Mouse (Mus musculus) layer of hippocampus, adult 9-11 months (tissue): ENCODE measurements at regions not wholly inside any gene's neighbourhood (a gene's known extent, or its start where the extent isn't known, plus 50 kb on each side); places are given as distances from the start of the nearest gene placed in this dataset.
A peak's percentile ranks its signal among the peaks of the same experiment; 100 is the strongest.
"Not testable (repeated sequence)": the region's sequence is repeated elsewhere in the genome, so short reads cannot be mapped to it uniquely, and the experiment has no call there.

Source experiments
- DNase-seq: peaks from one replicate; pipeline ENCODE4 v3.0.0; 2022

DNA sequence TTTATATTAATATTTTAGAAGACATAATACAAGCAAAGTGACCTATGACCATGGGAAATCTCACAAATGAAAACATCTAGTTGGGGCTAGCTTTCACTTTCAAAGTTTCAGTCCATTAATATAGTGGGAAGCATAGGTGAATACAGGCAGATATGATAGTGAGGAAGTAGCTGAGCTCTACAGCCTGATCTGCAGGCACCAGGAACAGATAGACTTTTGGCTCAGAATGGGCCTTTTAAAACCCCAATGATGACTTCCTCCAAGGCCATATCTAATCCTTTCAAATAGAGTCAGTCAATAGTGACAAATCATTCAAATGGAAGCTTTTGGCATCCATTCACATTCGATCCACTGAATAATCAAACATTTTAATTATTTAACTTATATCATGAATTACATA is 581.6 kb upstream of the Pcdh17 start:
- no peak for DNase-seq

DNA sequence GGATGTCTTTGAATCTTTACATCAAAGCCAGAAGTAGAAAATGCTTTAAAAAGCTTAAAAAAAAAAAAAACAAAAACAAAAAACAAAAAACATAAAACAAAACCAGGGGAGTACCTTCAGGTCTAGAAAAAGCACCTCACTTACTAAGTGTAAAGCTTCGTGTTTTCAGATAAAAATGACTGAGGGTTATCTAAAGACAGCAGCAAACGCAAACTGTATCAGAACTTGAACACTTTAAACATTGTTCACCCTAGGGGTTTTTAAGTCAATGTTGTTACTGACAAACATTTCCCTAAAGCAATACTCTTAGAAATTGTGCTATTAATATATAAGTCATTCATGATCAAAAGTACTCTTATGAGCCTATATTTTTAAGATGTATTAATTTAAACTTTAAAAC is 580.7 kb upstream of the Pcdh17 start:
- DNase-seq, result no peak

DNA sequence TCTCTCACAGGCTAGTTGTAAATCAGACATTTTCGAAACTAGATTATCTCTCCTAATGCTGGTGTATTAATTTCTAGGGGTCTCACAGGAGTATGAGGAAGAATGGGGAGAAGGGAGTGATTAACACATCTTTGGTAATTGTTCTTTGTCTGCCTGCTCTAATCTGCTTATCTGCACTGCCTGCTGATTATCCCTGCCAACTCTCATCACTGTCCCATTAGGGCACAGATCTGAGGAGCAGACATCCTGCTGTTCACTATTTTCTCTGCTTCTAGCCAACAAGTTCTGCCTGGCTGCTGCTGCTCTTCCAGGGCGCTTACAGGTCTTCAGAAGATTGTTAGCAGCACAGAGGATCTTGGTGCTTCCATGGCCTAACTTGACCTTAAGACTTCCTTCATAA is 557.0 kb upstream of the Pcdh17 start:
- peak; percentile 8 for DNase-seq

DNA sequence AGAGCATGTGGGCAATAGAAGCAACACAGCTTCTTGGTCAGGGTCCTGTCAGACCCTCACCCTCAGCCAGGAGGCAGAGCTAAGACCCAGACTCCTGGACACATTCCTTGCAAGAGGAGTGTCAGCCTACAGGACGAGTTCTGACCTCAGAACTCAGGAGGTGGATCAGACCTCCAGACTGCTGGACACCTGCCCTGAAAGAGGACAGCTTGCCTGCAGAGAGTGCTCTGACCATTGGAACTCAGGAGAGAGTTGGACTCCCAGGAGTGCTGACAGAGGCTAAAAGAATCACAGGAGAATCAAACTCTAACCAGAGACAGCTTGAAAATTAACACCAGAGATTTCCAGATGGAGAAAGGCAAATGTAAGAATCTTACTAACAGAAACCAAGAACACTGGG is 542.7 kb upstream of the Pcdh17 start:
- DNase-seq, result not testable (repeated sequence)

DNA sequence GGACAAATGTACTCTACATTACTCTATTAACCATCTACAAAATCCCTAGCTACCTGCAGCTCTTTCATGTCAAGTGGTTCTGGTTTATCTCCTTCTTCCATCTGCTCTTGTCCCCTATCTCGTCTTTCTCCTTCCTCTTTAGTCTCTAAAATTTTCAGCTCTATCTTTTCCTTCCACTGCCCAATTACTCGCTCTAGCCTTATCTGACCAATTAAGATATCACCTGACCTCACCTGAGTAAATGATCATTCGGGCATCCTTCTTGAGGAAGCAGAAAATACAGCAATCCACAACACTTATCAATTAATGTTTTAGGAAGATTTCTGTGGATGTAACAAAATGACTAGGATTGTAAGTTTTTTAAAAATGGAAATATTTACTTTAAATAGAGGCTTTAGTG is 500.3 kb upstream of the Pcdh17 start:
- DNase-seq, result no peak

DNA sequence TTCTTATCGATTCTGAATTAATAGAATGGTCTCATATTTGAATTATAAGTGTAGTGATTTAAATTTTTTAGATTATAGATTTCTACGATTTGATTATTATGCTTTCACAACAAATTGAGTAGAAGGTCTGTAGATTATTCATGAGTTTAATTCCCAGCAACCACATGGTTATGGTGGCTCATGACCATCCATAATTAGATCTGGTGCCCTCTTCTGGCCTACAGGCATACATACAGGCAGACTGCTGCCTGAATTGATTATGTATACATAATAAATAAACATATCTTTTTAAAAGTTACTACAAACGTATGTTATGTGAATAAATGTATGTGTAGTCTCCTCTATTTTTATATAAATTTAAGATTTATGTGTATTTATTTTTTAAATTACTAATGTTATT is 499.2 kb upstream of the Pcdh17 start:
- DNase-seq, result no peak

DNA sequence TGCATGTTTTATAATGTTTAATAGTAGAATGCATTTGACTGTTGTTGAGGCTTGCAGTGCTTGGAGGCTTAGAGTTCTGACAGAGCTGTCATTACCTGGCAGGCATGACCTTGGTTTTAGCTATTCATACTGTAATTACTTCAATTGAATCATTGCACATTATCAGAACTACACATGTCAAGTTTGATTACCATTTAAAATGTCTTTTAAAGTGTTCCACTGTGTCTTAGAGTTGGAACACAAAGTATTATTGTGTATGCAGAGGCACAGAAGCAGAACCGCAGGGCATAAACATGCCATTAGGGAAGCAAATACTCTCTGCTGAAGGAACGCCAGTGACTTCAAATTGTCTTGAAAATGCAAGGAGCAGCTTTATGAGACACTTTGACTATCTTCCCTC is 493.7 kb upstream of the Pcdh17 start:
- DNase-seq, result no peak

DNA sequence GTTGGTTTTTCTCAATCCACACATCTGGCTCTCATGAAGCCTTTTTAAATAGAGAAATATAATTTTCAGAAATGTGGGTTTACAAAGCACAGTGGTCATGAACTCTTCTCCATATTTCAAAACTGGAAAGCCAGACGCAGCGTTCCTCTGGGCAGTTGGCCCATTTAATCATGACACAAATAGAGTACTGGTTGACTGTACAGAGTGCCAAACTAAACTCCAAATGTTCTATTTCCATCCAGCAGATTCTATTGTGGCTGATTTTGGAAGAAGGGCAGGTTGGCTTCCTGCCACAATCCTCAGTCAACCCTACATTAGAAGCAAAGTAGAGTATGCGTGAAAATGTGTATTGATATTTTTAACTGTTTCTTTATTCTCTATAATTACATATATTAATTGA is 484.3 kb upstream of the Pcdh17 start:
- peak; percentile 72 for DNase-seq

DNA sequence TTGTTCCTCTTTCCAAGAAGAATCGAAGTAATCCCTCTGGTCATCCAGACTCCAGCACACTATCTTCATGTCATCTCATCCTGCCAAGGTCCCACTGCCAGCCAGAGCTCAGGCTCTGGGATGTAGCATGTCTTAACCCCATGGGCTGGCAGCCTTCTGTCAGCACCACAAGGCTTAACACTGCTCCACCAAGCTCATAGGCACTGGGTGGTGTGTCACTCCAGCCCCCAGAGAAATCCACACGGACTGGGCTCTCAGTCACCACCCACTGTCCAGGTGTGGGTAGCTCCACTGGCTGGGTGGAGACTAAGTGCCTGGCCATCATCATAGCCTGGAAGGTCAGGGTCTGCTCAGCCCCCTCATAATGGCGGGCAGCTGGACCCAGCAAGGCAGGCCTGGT is 459.8 kb upstream of the Pcdh17 start:
- no peak for DNase-seq
